Comparison of ENCODE assay signal across 8 mouse cellular contexts in the genomic region with DNA sequence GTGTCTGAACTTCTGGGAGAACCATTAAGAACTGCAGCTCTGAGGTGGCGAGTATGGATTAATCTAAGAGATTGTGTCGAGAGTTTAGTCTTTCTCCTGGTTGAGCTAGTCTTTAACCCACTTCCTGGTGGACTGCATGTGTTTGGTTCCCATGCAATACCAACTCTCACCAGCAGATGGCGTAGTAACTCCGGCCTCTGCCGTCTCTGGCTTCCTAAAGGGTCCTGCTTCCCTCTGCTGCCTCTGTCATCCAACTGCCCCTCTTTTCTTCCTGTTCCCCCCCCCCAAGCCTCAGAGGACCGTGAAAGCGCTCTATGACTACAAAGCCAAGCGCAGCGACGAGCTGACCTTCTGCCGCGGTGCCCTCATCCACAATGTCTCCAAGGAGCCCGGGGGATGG.
A peak's percentile ranks its signal among the peaks of the same experiment; 100 is the strongest.
DNase-seq lines count a peak whose midpoint lies in the region; TF ChIP-seq lines count a peak whose summit lies in the region.
"Had no signal": no experiment of that assay in that cellular context is flagged by ENCODE, and none has a peak within 500 bp of the region (broad histone marks: within the 10 kb centered on the region; RNA-seq: fewer than 3 reads in every experiment).

No protein-coding gene starts in this region.

- intact Hi-C loops in left cerebral cortex, postnatal 25 days (cut with DNase I) = no loop called here

- no peak for TF ChIP-seq EP300 in MEL (IDR thresholded peaks at IDR 0.05; ENCODE audit: low read depth in 1 of 2, low read length in 2 of 2)

- TF ChIP-seq POLR2A in kidney, adult 2 months (IDR thresholded peaks at IDR 0.05; ENCODE audit: low read depth, low read length) = no peak
- TF ChIP-seq POLR2A in MEL (IDR thresholded peaks at IDR 0.05; ENCODE audit: control insufficient read depth in 1 of 2, insufficient read depth in 1 of 2, low read depth in 1 of 2, low read length in 2 of 2, poor library complexity in 1 of 2) = no peak

- H3K27ac ChIP-seq in kidney, adult 2 months (ENCODE audit: insufficient read depth, low read depth, low read length) = no peak overlapping the region
- H3K27ac ChIP-seq in MEL (ENCODE audit: control insufficient read depth, low read depth, low read length) = no peak overlapping the region
- no peak overlapping the region for H3K27ac ChIP-seq in limb, embryonic 10.5 days
- H3K27ac ChIP-seq: embryonic facial prominence, embryonic 12.5 days had no signal

- no peaks in the 10 kb centered on the region for H3K36me3 ChIP-seq in kidney, adult 2 months (ENCODE audit: control insufficient read depth, insufficient read depth, low read length)
- H3K36me3 ChIP-seq in MEL (ENCODE audit: control insufficient read depth in 1 of 2, insufficient read depth in 2 of 2, low read length in 2 of 2) = no peaks in the 10 kb centered on the region
- H3K36me3 ChIP-seq in limb, embryonic 10.5 days = 0 out of 2 replicates have a peak, but pooled peaks cover 9% of the 10 kb centered on the region
- H3K36me3 ChIP-seq: embryonic facial prominence, embryonic 12.5 days had no signal

- no peak overlapping the region for H3K9ac ChIP-seq in MEL (ENCODE audit: control insufficient read depth, low read depth, low read length, poor library complexity, severe bottlenecking)
- H3K9ac ChIP-seq: embryonic facial prominence, embryonic 12.5 days had no signal

- DNase-seq in kidney, adult 2 months = no peak
- no peak for DNase-seq in kidney, postnatal 14 days
- DNase-seq in A20 (ENCODE audit: low read depth, low spot score) = peak; percentile 22
- DNase-seq in MEL (ENCODE audit: low read depth, low spot score) = peak; percentile 54
- DNase-seq in limb, embryonic 10.5 days (ENCODE audit: low spot score) = peak; percentile 44
- DNase-seq in heart, adult 9 months (ENCODE audit: low spot score in 2 of 2) = no peak
- no peak for DNase-seq in left cerebral cortex, postnatal 25 days (ENCODE audit: low spot score in 2 of 2)

- no peaks in the 10 kb centered on the region for H3K9me3 ChIP-seq in MEL (replicated peaks; ENCODE audit: insufficient read depth, low read length)
- H3K9me3 ChIP-seq in limb, embryonic 10.5 days (replicated peaks) = no peaks in the 10 kb centered on the region
- H3K9me3 ChIP-seq: embryonic facial prominence, embryonic 12.5 days had no signal

- H3K4me1 ChIP-seq in kidney, adult 2 months (ENCODE audit: control insufficient read depth, insufficient read depth, low read length) = no peaks in the 10 kb centered on the region
- H3K4me1 ChIP-seq in MEL (ENCODE audit: control insufficient read depth in 1 of 2, insufficient read depth in 2 of 2, low read length in 2 of 2) = no peaks in the 10 kb centered on the region
- no peaks in the 10 kb centered on the region for H3K4me1 ChIP-seq in limb, embryonic 10.5 days
- H3K4me1 ChIP-seq: embryonic facial prominence, embryonic 12.5 days had no signal

- TF ChIP-seq RAD21 in MEL (IDR thresholded peaks at IDR 0.05; ENCODE audit: low read depth, low read length) = peak; percentile 31

- 80% methylated on average over 13 of the region's 13 CpGs for WGBS in kidney, adult 2 months
- 81% methylated on average over 13 of the region's 13 CpGs for WGBS in limb, embryonic 10.5 days

- H3K79me2 ChIP-seq in MEL (ENCODE audit: control insufficient read depth, insufficient read depth, low read length, poor library complexity) = no peaks in the 10 kb centered on the region

- TF ChIP-seq CTCF in kidney, adult 2 months (conservative IDR thresholded peaks at IDR 0.05; ENCODE audit: insufficient read depth, insufficient read length, low read depth, low read length) = peak; percentile 58
- TF ChIP-seq CTCF in MEL (IDR thresholded peaks at IDR 0.05 in 2 of 3, conservative IDR thresholded peaks at IDR 0.05 in 1 of 3; ENCODE audit: control insufficient read depth in 1 of 3, insufficient read depth in 1 of 3, low read depth in 2 of 3, low read length in 3 of 3, poor library complexity in 1 of 3, severe bottlenecking in 1 of 3) = peak; percentile 74 to 97 (median 80)

- H3K4me3 ChIP-seq in kidney, adult 2 months (ENCODE audit: insufficient read depth, low read depth, low read length) = no peak overlapping the region
- no peak overlapping the region for H3K4me3 ChIP-seq in MEL (ENCODE audit: control insufficient read depth in 1 of 2, insufficient read depth in 1 of 2, low read depth in 2 of 2, low read length in 2 of 2)
- H3K4me3 ChIP-seq in limb, embryonic 10.5 days = no peak overlapping the region
- H3K4me3 ChIP-seq: embryonic facial prominence, embryonic 12.5 days had no signal

- H3K27me3 ChIP-seq in kidney, adult 2 months (replicated peaks; ENCODE audit: control insufficient read depth, insufficient read depth, low read length) = no peaks in the 10 kb centered on the region
- no peaks in the 10 kb centered on the region for H3K27me3 ChIP-seq in MEL (ENCODE audit: control insufficient read depth in 1 of 2, insufficient read depth in 2 of 2, low read length in 2 of 2)
- no peaks in the 10 kb centered on the region for H3K27me3 ChIP-seq in limb, embryonic 10.5 days (ENCODE audit: low read depth, poor library complexity, severe bottlenecking)
- H3K27me3 ChIP-seq: embryonic facial prominence, embryonic 12.5 days had no signal

TF ChIP-seq in MEL, 35 proteins besides CTCF, POLR2A, EP300 and RAD21:
- no peak for TF ChIP-seq ZC3H11A (IDR thresholded peaks at IDR 0.05; ENCODE audit: low read depth, low read length)
- TF ChIP-seq ELF1 (IDR thresholded peaks at IDR 0.05; ENCODE audit: low read depth, low read length) = peak; percentile 48; the same call in 1 of the 2 replicates
- TF ChIP-seq NELFE (IDR thresholded peaks at IDR 0.05; ENCODE audit: low read depth, low read length) = no peak
- TF ChIP-seq SMC3 (IDR thresholded peaks at IDR 0.05; ENCODE audit: low read depth, low read length) = peak; percentile 39; the same call in 1 of the 2 replicates

Comparison
In these comparisons a context has a peak if more than half of its experiments do, and no peak if none do; other contexts are left out.
1. DNase-seq: peak in A20 (single experiment), MEL (single experiment) and limb, embryonic 10.5 days (single experiment); none in kidney, adult 2 months (single experiment), kidney, postnatal 14 days (single experiment), heart, adult 9 months (0 of 2) and left cerebral cortex, postnatal 25 days (0 of 2).